Mouse (Mus musculus) right cerebral cortex, postnatal 10 days (tissue): Measurements from ENCODE around the gene Ntn3.

ENCODE experiments used
- DNase-seq, 2 experiments: peaks; one replicate each; pipeline ENCODE4 v3.0.0; 2021; ENCODE audit warnings: low spot score in 2 of 2

The Ntn3 gene

GRCm38 (mm10) chr17:24211631-24212440 is 2.5 kb upstream of the Ntn3 start:
- peak; percentile 93 to 95 for DNase-seq

- DNase-seq, result no peak
Observed at GRCm38 (mm10) chr17:24210591-24210990, 1.3 kb upstream of the Ntn3 start.

GRCm38 (mm10) chr17:24209916-24210240 is 547 bp upstream of the Ntn3 start:
- DNase-seq, result no peak

GRCm38 (mm10) chr17:24208641-24209042 is 689 bp downstream of the Ntn3 start:
- peak in 1 of 2 experiments; percentile 40 for DNase-seq

DNA sequence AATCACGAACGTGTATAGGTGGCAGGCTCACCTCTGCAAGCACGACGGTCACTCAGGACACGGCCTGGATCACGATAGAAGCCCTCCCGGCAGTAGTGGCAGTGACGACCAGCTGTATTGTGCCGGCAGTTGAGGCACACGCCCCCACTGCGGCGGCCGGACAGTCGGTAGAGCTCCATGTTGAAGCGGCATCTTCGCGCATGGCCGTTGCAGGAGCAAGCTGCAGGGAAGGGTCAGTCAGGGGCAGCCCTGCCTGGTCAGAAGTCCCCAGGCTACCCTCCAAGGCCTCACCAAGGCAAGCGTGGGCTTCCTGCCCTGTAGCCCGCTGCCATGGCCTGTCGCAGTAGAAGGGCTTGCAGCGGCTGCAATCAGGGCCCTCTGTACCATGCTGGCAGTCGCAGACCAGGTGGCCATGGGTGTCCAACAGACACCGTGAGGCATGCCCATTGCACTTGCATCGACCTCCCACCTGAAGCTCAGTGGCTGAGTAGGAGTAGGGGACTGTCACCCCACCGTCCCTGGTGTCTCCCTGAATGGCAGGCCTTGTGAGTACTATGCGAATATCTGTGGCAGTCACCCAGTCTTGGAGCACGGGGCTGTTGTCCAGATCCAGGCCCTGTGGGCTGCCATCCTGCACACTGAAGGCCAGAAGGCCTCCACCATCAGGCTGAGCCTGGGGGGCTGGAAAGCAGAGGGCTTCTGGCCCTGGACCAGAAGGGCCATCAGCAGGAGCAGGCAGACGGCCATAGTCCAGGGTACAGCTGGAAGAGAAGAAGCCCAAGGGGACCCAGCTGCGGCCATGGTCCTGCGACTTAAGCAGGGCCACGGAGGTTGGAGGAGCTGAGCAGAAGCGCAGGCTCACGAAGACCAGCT is 1.3 kb downstream of the Ntn3 start:
- DNase-seq, result peak; percentile 38 to 61

DNA sequence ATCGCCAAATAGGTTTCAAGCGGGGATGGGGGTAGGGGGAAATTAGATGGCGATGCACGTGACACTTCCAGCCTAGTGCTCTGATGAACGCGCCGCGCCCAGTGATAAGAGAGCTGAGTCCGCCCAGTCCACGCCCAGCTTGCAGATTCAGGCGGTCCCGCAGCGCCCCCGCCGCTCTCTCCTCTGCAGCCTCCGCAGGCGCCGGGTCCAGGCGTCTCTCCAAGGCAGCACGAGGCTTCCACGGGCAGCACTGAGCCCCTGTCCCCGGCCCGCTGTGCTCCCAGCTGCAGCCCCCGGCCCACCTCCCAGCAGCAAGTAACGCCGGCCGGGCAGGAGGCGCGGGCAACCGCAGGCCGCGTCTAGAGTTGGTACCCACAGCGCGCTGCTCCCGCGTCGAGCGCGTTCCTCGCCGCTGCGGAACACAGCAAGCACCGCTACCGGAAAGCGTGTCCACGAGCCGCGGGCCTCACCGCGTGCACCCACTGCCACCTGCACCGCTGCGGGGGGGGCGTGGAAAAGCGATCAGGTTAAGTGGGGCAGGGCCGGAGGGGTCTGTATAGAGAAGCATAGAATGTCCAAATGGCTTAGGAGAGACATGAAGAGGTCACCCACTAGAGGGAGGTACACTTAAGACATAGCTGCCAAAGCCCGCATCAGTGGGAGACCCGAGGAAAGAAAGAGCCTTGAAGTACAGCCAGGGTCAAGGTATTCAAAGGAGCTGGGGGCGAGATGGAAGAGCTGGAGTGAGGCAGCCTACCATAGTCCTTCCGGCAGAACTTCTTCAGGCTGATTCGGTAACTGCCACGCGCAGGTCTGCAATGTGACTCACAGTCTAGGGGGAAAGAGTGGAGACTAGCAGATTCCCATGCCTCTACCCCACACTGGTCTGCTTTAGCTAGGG is 2.6 kb downstream of the Ntn3 start:
- DNase-seq, result peak; percentile 89 to 91

DNA sequence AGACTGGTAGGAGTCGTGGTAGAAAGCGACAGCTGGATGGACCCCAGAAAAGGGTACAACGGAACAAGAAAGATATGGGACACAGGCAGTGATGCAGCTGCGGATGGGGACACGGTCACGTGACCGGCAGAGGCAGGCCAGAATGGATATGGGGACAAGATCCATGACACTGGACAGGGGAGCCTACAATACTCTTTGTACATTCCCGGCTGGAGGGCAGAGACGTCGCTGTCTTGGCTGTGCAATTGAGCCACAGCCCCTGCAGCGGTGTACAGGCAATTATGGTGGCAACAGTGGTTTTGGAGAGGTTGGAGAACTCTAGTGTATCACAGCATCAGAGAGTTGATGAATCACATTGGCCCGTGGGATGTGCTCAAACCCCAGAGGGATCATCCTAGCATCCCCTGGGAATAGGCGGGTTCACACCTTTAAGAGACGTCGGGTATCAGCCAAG is 3.4 kb downstream of the Ntn3 start:
- DNase-seq, result no peak

DNA sequence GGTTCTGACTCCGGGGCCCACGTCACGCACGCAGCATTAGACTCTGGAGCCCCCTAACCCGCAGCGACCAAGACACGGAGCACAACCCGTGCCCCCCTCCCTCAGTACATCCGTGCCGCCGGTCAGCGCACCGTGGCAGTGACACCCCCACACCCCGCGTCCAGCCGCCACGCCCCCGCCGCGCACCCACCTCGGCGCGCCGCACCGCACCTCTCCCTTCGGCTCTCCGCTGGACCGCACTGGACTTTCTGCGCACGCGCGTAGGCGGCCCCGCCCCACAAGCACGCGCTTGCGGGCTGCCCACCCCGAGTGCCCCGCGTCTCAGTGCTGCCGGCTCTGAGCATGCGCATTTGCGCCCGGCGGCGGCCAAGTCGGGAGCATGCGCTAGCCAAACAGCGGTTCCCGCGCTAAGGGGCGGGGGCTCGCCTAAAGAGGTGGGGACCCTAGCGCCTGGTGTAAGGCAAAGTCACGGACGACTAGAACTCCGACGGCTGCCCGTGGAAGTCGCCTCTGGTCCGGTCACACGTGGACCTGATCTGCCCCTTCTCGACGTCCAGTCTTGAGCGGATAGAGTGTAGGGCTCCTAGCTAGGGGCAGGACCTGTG is 3.9 kb downstream of the Ntn3 start, which contains the start of gene Tbc1d24:
TSS of gene Tbc1d24 (minus strand) at position 279 of the 605 bp plus-strand sequence.
- DNase-seq, result peak; percentile 97

DNA sequence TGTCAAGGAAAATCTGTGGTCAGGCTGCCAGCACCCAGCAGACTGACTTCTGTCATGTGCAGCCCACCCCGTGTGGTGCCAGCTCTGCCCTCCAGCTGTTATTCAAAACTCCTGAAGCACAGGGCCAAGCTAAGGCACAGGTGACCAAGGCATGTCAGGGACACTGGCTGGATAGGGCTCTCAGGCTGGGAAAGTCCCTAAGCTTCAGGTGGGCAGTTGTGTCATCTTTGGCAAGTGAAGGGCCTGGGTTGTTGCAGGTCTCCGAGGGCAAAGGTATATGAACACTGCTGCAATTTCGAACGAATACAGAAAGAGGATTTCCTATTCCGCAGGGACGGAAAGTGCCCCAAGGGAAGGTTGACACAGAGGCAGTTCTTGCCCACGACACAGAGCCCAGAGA is 4.5 kb downstream of the Ntn3 start:
- peak in 1 of 2 experiments; percentile 34 for DNase-seq

DNA sequence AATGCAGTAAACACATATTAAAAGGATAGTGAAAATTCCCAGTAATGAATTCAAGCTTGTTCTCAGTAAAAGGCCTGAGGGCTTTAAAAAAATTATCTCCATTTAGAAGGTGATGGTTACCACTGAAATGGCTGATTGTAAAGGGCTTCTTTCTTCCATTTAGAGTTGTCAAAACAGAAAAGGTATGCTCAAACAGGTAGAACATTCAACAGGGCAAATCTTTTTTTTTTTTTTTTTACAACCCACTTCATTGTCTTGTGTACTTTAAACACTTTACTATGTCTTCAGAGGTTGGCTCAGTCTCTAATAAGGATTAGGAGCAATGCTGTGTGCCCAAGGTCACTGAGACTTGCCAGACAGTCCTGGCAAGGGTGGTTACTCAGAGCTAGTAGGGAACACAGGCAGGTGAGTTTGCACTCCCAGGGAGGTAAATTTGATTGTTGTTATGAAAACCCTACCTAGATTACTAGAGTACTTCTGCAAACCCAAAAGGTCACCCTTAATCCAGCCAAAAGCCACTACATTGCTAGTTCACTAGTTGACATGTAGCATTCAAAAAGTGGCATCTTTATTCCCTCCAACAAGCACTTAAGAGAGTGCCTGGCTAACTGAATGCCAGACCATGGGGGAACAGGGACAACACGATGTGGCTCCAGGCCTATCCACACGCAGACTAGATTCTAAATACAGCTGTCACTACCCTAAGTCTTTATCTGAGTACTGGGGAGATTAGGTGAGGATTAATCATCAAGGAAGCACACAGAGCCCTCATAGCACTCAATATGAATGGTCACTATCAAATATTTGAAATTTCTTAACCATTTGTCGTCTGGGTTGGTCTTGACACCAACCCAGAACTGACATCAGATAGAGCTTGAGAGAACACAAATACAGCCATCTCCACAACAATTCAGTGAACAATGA is 5.5 kb downstream of the Ntn3 start:
- DNase-seq, result no peak

DNA sequence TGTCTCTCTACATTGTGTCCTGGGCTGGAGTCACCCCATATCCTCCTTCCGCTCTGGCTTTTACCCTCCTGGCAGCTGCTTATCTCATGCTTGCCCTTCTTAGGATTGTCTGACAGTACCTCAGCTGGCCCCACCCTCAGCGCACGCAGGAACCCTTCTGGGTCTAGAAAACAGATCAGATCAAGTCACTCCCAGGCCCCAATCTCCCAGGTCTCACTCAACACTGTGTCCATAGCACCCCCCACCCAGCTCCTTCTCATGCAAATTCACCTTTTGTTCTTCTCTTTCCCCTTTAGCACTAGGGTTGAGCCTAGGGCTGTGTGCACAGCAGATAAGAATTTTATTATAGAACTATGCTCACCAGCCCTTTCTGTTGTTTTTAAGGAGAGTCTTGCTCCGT is 6.3 kb downstream of the Ntn3 start:
- no peak for DNase-seq

DNA sequence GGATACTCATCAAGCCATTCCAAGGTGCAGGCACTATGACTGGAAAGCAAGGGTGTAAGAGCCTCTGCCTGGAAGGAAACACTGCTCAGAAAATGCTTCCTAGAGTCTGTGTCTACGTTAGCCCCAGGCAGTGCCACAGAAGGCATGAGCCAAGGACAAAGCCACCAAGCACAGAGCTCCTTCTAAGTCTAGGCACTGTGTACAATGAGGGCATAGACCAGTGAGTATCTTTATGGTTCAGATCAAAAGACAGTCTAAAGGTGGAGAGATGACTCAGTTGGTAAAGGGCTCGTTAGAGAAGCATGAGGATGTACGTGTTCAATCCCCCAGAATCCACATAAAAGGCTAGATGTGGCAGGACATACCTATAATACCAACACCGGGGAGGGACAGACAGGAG is 8.2 kb downstream of the Ntn3 start:
- DNase-seq, result no peak

DNA sequence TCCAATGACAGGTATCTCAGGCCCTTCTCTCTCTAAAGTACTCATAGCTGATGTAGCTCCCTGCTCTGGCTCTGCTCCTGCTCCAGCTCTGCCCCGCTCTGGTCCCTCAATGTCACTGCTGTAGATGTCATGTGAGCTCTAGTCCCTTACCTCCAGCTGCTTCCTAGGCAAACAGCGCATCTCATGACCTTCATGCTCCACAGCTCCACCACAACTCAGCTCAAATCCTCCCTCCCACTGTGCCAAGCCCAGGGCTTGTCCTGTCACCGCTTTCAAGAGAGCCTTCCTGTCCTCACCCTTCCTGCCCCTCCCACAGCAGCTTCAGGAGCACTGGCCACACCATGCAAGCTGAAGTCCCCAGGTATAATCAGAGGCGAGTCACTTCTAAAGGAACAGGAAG is 9.6 kb downstream of the Ntn3 start:
- DNase-seq, result no peak

- DNase-seq, result peak; percentile 69 to 86
Observed at GRCm38 (mm10) chr17:24199252-24199651, 10.1 kb downstream of the Ntn3 start.

GRCm38 (mm10) chr17:24197032-24197824 is 12.1 kb downstream of the Ntn3 start:
- peak; percentile 38 to 55 for DNase-seq

DNA sequence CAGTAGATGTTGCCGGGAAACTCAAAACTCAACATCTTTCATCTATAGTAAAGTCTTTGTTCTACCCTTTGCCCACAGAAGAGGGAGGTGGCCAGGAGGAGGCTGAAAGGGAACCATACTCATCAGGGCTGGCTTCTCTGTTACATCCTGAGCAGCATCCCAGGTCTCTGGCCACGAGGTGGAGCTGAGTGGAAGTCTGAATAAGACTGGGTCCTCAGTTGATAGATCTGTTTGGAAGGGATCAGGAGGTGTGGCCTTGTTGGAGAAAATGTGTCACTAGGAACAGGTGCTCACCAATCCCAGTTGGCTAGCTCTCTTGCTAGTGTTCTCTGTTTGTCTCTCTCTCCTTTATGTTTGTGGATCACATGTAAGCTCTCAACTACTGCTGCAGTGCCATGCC is 14.0 kb downstream of the Ntn3 start:
- DNase-seq, result no peak

DNA sequence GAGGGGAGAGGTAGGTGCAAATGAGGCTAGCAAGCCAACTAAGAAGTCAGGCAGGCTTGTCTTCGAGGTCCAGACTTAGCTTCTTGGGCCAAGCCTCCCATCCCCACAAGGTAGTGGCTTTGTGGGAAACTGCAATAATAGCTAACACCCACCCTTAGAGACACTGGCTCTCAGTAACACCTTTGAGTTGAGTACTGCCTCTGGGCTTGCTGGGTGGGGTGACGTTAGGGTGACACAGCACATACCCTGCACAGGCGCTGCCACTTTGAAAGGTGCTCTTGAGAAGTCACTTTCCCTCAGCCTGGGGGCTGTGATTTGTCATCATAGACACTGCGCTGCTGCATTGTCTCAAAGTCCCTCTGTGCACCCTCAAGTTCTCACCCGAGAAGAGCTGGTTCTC is 15.6 kb downstream of the Ntn3 start:
- DNase-seq, result no peak

DNA sequence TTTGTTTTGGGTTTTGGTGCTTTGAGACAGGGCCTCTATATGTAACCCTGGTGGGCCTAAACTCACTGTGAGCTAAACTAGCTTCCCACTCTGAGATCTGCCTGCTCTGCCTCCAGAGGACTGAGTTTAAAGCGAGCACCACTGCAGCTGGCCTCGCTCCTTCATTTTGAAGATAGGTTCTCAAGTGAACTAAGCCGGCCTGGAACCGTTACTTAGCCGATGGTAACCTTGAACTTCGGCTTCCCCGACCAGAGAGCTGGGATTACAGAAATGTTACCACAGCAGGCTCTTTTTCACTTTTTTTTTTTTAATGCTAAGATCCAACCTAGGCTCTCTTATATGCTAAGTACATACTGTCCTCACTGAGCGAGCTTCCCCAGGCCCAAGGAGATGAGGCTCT is 16.1 kb downstream of the Ntn3 start:
- no peak for DNase-seq

DNA sequence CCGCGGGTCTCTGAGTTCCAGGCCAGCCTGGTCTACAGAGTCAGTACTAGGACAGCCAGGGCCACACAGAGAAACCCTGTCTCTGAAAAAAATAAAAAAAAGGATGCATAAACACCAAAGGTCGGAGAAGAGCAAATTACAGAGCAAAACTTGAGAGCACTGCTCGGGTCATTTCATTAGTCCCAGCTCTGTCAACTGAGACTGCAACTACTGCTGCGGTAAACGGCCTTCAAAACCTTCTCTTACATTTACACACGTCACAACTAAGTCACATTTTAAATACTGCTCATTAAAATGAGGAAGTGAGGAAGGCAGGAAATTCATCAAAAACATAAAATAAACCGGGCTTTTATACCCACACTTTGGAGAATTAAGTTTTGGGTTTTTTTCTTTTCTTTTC is 16.5 kb downstream of the Ntn3 start:
- DNase-seq, result no peak
